Mouse (Mus musculus): Measurements from ENCODE around the gene Kcnj2. TPM values are rescaled to one million over a fixed set of nuclear protein-coding genes. Genes with fewer than 3 reads are reported as not detected.

Kcnj2 gene
- 10.1 and 11.7 TPM in 2 replicates for total RNA-seq (2014; rRNA removed)
- 0.53 and 0.97 TPM in 2 replicates for polyA plus RNA-seq (2015; fragmentation: Nextera tagmentation; extraction: Ambion mirVana)

DNA sequence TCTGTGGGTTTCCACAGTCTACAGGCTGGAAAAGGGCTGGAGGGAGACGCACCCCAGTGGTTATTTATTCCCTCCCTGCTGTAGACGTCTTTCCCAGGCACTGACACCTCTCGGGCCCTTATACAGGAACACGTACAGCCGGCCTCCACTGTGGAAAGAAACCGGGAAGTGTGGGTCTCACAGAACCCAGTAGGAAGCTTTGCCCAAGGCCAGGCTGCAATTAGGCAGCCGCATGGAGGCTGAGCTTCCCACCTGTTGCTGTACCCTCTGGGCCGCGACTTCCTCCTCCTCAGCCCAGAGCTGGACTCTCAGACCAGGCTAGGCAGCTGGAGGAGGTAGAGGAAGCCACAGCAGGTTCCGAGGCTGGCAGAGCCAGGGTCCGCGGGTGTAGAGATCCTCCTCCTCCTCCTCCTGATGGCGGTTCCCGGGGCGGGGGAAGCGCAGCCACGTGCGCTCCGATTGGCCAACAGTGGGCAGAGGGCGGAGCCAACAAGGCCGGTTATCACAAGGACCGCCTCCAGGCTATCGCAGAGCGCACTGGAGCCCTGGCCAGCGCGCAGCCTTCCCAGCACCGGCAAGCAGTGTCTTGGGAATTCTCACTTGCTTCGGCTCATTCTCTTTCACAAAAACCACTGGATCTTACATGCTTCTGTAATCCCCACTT, at the start of gene Kcnj2:
Gene Kcnj2, plus strand, starts transcription at position 530 of the 664 bp plus-strand sequence.
- peak; percentile 39 for TF ChIP-seq CTCF (IDR thresholded peaks at IDR 0.05; ENCODE audit: low read depth)
- Histone ChIP-seq H3K9ac (peak within 1 kb of the TSS; percentile 50), H3K4me1 (ENCODE audit: insufficient read depth) (no peaks in the 10 kb centered on the region), H3K27me3 (ENCODE audit: insufficient read depth, low read length) (no peaks in the 10 kb centered on the region), H3K27ac (ENCODE audit: low read depth, low read length) (peak within 1 kb of the TSS; percentile 60), H3K9me3 (ENCODE audit: low read length) (no peaks in the 10 kb centered on the region), H3K36me3 (ENCODE audit: insufficient read depth) (no peaks in the 10 kb centered on the region), H3K4me3 (ENCODE audit: low read depth, low read length) (peak within 1 kb of the TSS; percentile 54), H3K4me2 (ENCODE audit: low read depth) (peak within 1 kb of the TSS; percentile 97)
- ATAC-seq = peak; percentile 98
- peak; percentile 93 for DNase-seq
- WGBS = under 1% methylated on average over 28 of the region's 28 CpGs

DNA sequence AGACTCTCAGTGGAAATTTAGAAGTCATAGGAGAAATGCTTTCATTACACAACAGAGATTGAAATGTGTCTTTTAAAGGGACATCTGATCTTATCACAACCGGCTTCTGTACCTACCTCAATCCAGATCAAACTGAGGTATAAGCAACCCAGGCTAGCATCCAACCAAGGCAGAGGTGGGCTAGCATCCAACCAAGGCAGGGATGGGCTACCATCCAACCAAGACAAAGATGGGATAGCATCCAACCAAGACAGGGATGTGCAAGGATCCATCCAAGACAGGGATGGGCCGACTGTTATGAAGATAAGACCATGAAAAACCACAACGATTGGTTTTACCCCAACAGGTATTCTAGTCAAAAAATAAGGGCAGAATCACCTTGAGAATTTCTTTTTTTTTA, 49.8 kb upstream of the Kcnj2 start:
- no peaks in the 10 kb centered on the region for H3K9me3 ChIP-seq (ENCODE audit: low read length)
- no peak overlapping the region for H3K9ac ChIP-seq
- 0 out of 2 replicates have a peak, but pooled peaks cover 3% of the 10 kb centered on the region for H3K4me1 ChIP-seq (ENCODE audit: insufficient read depth)
- H3K27me3 ChIP-seq (ENCODE audit: insufficient read depth, low read length) = no peaks in the 10 kb centered on the region
- H3K36me3 ChIP-seq (ENCODE audit: insufficient read depth) = no peaks in the 10 kb centered on the region
- H3K4me2 ChIP-seq (ENCODE audit: low read depth) = no peak overlapping the region
- no peak overlapping the region for H3K4me3 ChIP-seq (ENCODE audit: low read depth, low read length)
- no peak overlapping the region for H3K27ac ChIP-seq (ENCODE audit: low read depth, low read length)
- 94% methylated on average over 3 of the region's 3 CpGs for whole genome bisulfite sequencing
- DNase-seq (no peak), ATAC-seq (no peak)
- no peak for TF ChIP-seq CTCF (IDR thresholded peaks at IDR 0.05; ENCODE audit: low read depth)

DNA sequence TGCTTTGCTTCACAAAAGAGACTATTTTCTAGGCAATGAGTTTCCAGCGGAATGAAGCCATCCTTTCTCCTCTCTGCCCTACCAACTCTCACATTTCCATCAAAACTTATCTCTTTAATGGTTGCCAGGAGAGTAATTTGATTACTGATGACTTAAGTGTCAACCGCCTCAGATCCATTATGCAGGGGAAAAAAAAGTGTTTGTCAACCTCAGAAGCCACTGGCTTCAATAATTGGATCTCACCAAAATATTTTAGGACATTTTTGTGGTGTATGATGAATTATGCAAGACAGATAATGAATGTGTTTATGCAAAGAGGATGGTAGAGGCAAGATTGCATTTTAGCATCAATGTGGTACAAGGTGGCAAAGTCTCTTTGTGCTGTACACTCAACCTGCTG, 45.8 kb upstream of the Kcnj2 start:
- Histone ChIP-seq H3K4me3 (ENCODE audit: low read depth, low read length) (no peak overlapping the region), H3K4me1 (ENCODE audit: insufficient read depth) (0 out of 2 replicates have a peak, but pooled peaks cover 3% of the 10 kb centered on the region), H3K27me3 (ENCODE audit: insufficient read depth, low read length) (no peaks in the 10 kb centered on the region), H3K36me3 (ENCODE audit: insufficient read depth) (no peaks in the 10 kb centered on the region), H3K4me2 (ENCODE audit: low read depth) (no peak overlapping the region), H3K9me3 (ENCODE audit: low read length) (no peaks in the 10 kb centered on the region), H3K9ac (no peak overlapping the region), H3K27ac (ENCODE audit: low read depth, low read length) (no peak overlapping the region)
- DNase-seq (no peak), ATAC-seq (no peak)
- TF ChIP-seq CTCF (IDR thresholded peaks at IDR 0.05; ENCODE audit: low read depth) = no peak
- WGBS = 25% methylated on average over 2 of the region's 2 CpGs

DNA sequence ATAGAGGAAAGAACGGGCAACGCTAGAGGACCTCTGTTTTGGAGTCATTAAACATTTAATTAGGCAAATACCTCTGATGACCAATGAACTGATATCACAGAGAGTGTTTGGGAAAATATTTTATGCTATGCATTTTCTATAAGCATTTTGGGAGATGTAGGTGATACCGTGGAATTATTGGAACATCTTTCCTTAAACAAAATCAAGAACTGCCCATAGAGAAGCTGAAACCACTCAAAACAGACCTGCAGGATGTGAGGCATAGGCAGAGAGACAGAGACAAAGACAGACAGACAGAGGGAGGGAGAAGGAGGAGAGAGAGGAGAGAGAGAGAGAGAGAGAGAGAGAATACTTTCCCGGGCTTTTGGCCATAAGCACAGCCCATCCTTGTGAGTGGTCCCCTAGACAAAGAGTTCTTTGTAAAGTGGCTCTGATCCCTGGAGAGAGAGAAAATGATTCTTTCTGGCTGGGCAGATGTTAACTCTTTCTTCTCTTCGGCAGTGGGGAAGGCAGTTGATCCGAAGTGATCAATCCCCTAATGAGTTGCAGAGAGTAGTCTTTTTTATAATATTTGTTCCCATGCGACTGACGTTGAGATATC, 43.2 kb upstream of the Kcnj2 start:
- ATAC-seq (peak; percentile 69), DNase-seq (no peak)
- no peak overlapping the region for H3K4me3 ChIP-seq (ENCODE audit: low read depth, low read length)
- no peaks in the 10 kb centered on the region for H3K36me3 ChIP-seq (ENCODE audit: insufficient read depth)
- no peak for TF ChIP-seq CTCF (IDR thresholded peaks at IDR 0.05; ENCODE audit: low read depth)
- 23% methylated on average over 8 of the region's 8 CpGs for WGBS
- H3K4me1 ChIP-seq (ENCODE audit: insufficient read depth) = 0 out of 2 replicates have a peak, but pooled peaks cover 3% of the 10 kb centered on the region
- H3K4me2 ChIP-seq (ENCODE audit: low read depth) = no peak overlapping the region
- H3K27me3 ChIP-seq (ENCODE audit: insufficient read depth, low read length) = no peaks in the 10 kb centered on the region
- no peak overlapping the region for H3K9ac ChIP-seq
- no peak overlapping the region for H3K27ac ChIP-seq (ENCODE audit: low read depth, low read length)
- no peaks in the 10 kb centered on the region for H3K9me3 ChIP-seq (ENCODE audit: low read length)

DNA sequence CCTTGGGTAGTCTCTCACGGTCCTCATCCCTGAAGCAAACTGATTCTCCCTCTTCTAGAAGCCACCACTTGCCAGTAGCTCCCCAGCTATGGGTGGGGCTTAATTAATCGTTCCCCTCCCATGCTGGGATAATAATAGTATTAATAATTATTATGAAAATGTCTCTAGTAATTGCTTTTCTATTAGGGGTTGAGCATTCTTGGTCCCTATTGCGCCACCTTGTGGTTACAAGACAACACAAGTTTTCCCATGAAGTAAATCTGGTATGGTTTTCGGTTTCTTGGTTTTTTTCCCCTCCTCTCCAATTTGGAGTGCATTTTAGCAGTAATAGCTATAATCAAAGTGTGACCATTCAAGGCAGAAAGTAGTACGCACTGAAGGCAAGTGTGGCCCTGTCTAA, 23.8 kb upstream of the Kcnj2 start:
- H3K4me1 ChIP-seq (ENCODE audit: insufficient read depth) = no peaks in the 10 kb centered on the region
- no peaks in the 10 kb centered on the region for H3K27me3 ChIP-seq (ENCODE audit: insufficient read depth, low read length)
- H3K27ac ChIP-seq (ENCODE audit: low read depth, low read length) = no peak overlapping the region
- no peak for ATAC-seq
- WGBS = 50% methylated on average over 5 of the region's 5 CpGs
- no peak overlapping the region for H3K9ac ChIP-seq
- no peak overlapping the region for H3K4me3 ChIP-seq (ENCODE audit: low read depth, low read length)
- H3K36me3 ChIP-seq (ENCODE audit: insufficient read depth) = no peaks in the 10 kb centered on the region
- H3K4me2 ChIP-seq (ENCODE audit: low read depth) = no peak overlapping the region
- peak; percentile 60 for TF ChIP-seq CTCF (IDR thresholded peaks at IDR 0.05; ENCODE audit: low read depth)
- H3K9me3 ChIP-seq (ENCODE audit: low read length) = no peaks in the 10 kb centered on the region
- DNase-seq = peak; percentile 40

DNA sequence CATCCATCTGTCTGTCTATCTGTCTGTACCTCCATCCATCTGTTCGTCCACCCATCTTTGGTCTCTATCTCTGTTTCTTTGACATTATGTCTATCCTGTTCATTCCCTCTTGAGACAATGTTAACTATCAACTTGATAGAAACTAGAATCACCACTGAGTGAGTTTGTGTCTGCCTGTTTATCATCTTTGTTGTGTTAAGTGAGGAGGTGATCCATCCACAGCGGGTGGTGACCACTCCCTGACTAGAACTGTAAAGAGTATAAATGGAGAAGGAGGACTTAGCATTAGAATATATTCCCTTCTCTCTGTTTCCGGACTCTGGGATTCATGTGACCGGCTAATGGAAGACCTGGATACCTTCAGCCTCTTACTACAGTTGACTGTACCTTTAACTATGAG, 22.7 kb upstream of the Kcnj2 start:
- Histone ChIP-seq H3K9ac (no peak overlapping the region), H3K9me3 (ENCODE audit: low read length) (no peaks in the 10 kb centered on the region), H3K27ac (ENCODE audit: low read depth, low read length) (no peak overlapping the region), H3K27me3 (ENCODE audit: insufficient read depth, low read length) (no peaks in the 10 kb centered on the region), H3K4me3 (ENCODE audit: low read depth, low read length) (no peak overlapping the region), H3K4me1 (ENCODE audit: insufficient read depth) (no peaks in the 10 kb centered on the region), H3K4me2 (ENCODE audit: low read depth) (no peak overlapping the region), H3K36me3 (ENCODE audit: insufficient read depth) (no peaks in the 10 kb centered on the region)
- ATAC-seq (no peak), DNase-seq (no peak)
- WGBS = 90% methylated on average over 4 of the region's 4 CpGs
- TF ChIP-seq CTCF (IDR thresholded peaks at IDR 0.05; ENCODE audit: low read depth) = no peak

DNA sequence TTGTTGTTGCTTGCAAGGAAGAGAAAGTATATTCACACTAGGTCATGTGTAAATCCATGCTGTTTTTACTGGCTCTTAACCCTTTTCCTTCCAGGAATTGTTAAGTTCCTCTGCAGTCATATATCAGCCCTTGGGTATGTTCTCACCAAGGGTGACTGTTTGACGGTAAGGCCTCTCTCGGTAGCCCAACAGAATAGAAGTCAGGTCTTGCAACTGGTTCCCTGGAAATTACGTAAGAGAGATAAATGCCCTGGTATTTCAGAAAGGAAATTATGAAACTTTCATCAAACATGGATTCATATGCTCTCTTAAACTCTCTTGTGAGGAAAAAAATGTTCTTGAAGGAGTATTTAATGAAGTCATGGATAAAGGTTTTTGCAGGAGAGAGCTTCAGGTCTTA, 11.7 kb upstream of the Kcnj2 start:
- Histone ChIP-seq H3K4me2 (ENCODE audit: low read depth) (no peak overlapping the region), H3K9me3 (ENCODE audit: low read length) (no peaks in the 10 kb centered on the region), H3K36me3 (ENCODE audit: insufficient read depth) (no peaks in the 10 kb centered on the region), H3K4me1 (ENCODE audit: insufficient read depth) (no peaks in the 10 kb centered on the region), H3K27me3 (ENCODE audit: insufficient read depth, low read length) (no peaks in the 10 kb centered on the region), H3K4me3 (ENCODE audit: low read depth, low read length) (no peak overlapping the region), H3K27ac (ENCODE audit: low read depth, low read length) (no peak overlapping the region), H3K9ac (no peak overlapping the region)
- WGBS = 92% methylated on average over 3 of the region's 3 CpGs
- TF ChIP-seq CTCF (IDR thresholded peaks at IDR 0.05; ENCODE audit: low read depth) = no peak
- DNase-seq (no peak), ATAC-seq (no peak)

All from forebrain, postnatal 0 days (tissue).